Mouse (Mus musculus) kidney, adult 2 months (tissue): ENCODE measurements around the gene Pcyox1. TPM values are rescaled to one million over a fixed set of nuclear protein-coding genes. Genes with fewer than 3 reads are reported as not detected.

Source experiments
- DNase-seq: peaks from one replicate; pipeline ENCODE4 v3.0.0; 2021
- H3K27ac ChIP-seq: fragments of 200-500 bp; 2 replicates; pipeline ENCODE4 v1.5.1; 2012; ENCODE audit warnings: low read depth, low read length, control low read depth, inconsistent platforms; ENCODE audit not compliant: insufficient read depth
- H3K27me3 ChIP-seq: fragments of 200-500 bp; replicated peaks from 2 replicates; pipeline ENCODE4 v1.6.1; 2012; ENCODE audit warnings: mild to moderate bottlenecking, moderate library complexity, low read length, inconsistent platforms; ENCODE audit not compliant: control insufficient read depth, insufficient read depth
- H3K36me3 ChIP-seq: fragments of 200-500 bp; 2 replicates; pipeline ENCODE4 v1.6.1; 2012; ENCODE audit warnings: mild to moderate bottlenecking, moderate library complexity, low read length, inconsistent platforms; ENCODE audit not compliant: control insufficient read depth, insufficient read depth
- H3K4me1 ChIP-seq: fragments of 200-500 bp; 2 replicates; pipeline ENCODE4 v1.6.1; 2011; ENCODE audit warnings: low read length; ENCODE audit not compliant: control insufficient read depth, insufficient read depth
- H3K4me3 ChIP-seq: fragments of 200-500 bp; 2 replicates; pipeline ENCODE4 v1.5.1; 2011; ENCODE audit warnings: mild to moderate bottlenecking, low read depth, low read length, control low read depth; ENCODE audit not compliant: insufficient read depth
- CTCF ChIP-seq: fragments of 200-500 bp; conservative IDR thresholded peaks from 2 replicates; pipeline ENCODE4 v1.5.1; 2011; ENCODE audit warnings: low read depth, mild to moderate bottlenecking, control low read depth, low read length, moderate library complexity, mixed read lengths; ENCODE audit not compliant: insufficient read depth, insufficient read length
- POLR2A ChIP-seq: fragments of 200-500 bp; IDR thresholded peaks from one replicate; pipeline ENCODE4 v1.6.1; 2011; ENCODE audit warnings: low read depth, low read length, control low read depth
- WGBS: fragments of 180-500 bp; shearing (Covaris S2); methylation state at CpG from one replicate; pipeline ENCODE4 v1.1.7; 2018; 5-methylcytosine and 5-hydroxymethylcytosine counted together
- polyA plus RNA-seq: library from polyadenylated mRNA; depleted of rRNA; stranded (reverse); fragments of >200 nt; gene quantifications from 2 replicates; pipeline ENCODE4 v1.2.3, GENCODE M21; 2012

The Pcyox1 gene
- polyA plus RNA-seq, 1 experiment, result 56.4 TPM

DNA sequence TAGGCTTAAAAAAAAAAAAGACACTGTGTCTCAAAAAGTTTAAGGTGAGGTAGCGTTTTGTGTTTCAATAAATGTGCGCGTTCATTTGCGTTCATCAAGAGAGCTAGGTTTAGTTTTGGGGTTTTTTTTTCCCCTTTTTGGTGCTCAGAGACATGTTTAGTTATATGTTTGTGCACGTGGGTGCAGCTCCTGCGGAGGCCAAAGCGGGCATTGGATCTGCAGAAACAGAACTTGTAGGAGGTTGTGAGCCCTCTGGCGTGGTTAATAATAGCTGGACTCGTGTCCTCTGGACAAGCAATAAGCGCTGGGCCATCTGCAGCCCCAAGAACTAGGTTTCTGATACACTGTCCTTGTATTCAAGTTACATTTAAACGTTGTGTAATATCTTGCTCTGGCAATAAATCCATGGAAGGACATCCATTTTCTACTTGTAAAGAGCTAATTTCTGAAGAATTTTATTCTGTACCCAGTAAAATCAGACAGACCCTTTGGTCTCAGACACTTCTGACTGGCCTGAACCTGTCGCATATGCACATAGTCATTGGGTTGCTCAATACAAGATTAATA lies 24.9 kb downstream of the Pcyox1 start:
- Histone ChIP-seq H3K4me1 (peaks cover 7% of the 10 kb centered on the region), H3K27ac (no peak overlapping the region), H3K27me3 (no peaks in the 10 kb centered on the region), H3K36me3 (no peaks in the 10 kb centered on the region), H3K4me3 (peak overlapping the region; percentile 96)
- no peak for DNase-seq
- 2% methylated on average over 12 of the region's 12 CpGs for WGBS
- no peak for TF ChIP-seq CTCF
- no peak for TF ChIP-seq POLR2A

DNA sequence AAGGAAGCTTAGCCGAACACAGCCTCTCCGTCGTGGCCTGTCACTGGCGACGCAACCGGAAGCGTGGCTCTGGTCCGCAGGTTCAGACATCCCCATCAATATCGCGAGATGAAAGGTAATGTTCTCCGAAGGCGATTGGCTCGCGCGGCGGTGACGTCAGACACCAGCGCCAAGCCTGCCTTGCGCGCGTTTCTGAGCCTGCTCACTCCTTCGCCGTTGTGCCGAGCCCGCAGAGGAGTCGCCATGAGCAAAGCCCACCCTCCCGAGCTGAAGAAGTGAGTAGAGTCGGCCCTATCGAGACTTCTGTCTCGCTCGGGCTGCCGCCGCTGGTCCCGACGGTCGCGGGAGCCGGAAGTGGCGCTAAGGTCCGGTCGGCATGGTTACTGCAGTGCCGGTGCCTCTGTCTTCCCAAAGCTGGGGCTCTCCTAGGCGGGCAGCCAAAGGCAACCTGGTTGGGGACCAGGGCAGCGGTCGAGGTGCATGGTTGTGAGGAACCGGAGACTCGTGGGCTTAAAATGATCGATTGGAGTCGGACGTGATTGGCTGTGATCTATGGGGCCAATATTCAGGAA lies 25.5 kb downstream of the Pcyox1 start:
- TF ChIP-seq CTCF (no peak), POLR2A (peak; percentile 95)
- Histone ChIP-seq H3K36me3 (no peaks in the 10 kb centered on the region), H3K27me3 (no peaks in the 10 kb centered on the region), H3K27ac (peak overlapping the region; percentile 73), H3K4me1 (peaks cover 10% of the 10 kb centered on the region), H3K4me3 (peak overlapping the region; percentile 96)
- DNase-seq, result peak; percentile 98
- WGBS, result under 1% methylated on average over 50 of the region's 50 CpGs

DNA sequence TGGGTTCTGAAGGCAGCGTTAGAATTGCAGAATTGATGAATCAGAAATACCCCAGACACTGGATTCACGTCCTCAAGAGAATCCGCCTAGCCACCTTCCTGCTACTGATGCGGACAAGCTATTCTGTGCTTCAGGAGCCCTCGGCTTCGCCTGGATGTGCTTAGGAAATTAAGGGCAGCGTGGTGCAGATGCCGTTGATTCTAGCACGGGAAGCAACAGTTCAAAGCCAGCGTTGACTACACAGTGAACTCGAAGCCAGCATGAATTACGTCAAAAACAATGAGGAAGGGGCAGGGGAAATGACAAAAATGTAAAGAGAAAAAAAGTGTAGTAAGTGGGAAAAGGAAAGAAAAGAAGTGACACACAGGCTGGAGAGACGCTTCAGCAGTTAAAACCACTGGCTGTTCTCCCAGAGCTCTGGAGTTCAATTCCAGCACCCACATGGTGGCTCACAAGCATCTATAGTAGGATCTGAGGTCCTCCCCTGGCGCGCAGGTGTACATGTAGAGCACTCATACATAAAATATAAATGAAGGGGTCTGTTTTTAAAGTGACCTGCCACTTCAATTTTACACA lies 26.1 kb downstream of the Pcyox1 start, which contains the start of gene Snrpg:
Gene Snrpg, plus strand, starts transcription at position 541 of the 576 bp plus-strand sequence.
- peak within 1 kb of the TSS; percentile 96 for H3K4me3 ChIP-seq
- no peak for DNase-seq
- H3K36me3 ChIP-seq, result no peaks in the 10 kb centered on the region
- no peaks in the 10 kb centered on the region for H3K27me3 ChIP-seq
- peaks cover 14% of the 10 kb centered on the region for H3K4me1 ChIP-seq
- TF ChIP-seq POLR2A (no peak), CTCF (no peak)
- WGBS, result 16% methylated on average over 15 of the region's 15 CpGs
- H3K27ac ChIP-seq, result peak within 1 kb of the TSS; percentile 73

DNA sequence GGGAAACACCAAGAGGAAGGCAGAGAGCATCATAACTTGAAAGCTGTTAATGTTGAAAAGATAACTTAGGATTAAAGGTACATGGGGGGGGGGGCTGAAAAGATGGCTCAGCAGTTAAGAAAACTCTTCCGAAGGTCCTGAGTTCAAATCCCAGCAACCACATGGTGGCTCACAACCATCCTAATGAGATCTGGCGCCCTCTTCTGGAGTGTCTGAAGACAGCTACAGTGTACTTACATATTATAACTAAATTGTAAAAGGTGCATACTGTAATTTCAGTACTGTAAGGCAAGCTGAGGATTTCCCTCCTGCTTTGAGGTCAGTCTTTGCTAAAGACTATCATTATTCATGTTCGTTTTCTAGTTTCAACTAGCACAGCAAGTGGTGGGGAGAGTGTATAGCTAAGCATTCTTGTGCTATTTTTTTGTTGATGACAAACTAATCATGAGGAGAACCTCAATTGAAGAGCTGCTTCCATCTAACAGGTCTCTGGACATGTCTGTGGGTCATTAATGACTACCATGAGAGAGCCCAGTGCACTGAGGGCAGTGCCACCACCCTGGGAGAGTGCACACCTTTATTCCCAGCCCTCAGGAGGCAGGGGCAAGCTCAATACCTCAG lies 26.8 kb downstream of the Pcyox1 start:
- H3K4me3 ChIP-seq, result no peak overlapping the region
- no peaks in the 10 kb centered on the region for H3K36me3 ChIP-seq
- TF ChIP-seq CTCF (peak; percentile 17; the same call in 1 of the 2 replicates), POLR2A (no peak)
- 59% methylated on average over 3 of the region's 3 CpGs for WGBS
- H3K27ac ChIP-seq, result no peak overlapping the region
- DNase-seq, result no peak
- peaks cover 14% of the 10 kb centered on the region for H3K4me1 ChIP-seq
- no peaks in the 10 kb centered on the region for H3K27me3 ChIP-seq

DNA sequence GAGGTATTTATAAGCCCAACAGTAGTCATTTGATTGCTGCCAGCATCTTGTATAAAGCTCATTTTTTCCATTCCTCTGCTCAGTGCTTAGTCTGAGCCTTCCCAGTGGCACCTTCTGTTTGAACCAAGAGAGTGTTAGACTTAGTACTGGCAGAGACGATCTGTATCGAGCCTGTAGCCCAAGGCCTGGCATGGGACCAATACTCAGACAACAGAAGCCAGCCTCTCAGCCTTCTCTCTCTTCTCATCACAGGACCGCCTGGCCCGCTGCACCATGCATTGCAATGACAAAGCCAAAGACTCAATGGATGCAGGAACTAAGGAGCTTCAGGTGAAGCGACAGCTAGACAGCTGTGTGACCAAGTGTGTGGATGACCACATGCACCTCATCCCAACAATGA lies 28.5 kb downstream of the Pcyox1 start:
- no peak overlapping the region for H3K27ac ChIP-seq
- no peak for DNase-seq
- H3K36me3 ChIP-seq, result no peaks in the 10 kb centered on the region
- H3K4me1 ChIP-seq, result peaks cover 14% of the 10 kb centered on the region
- no peak for TF ChIP-seq POLR2A
- WGBS, result 85% methylated on average over 5 of the region's 5 CpGs
- no peak overlapping the region for H3K4me3 ChIP-seq
- no peaks in the 10 kb centered on the region for H3K27me3 ChIP-seq

DNA sequence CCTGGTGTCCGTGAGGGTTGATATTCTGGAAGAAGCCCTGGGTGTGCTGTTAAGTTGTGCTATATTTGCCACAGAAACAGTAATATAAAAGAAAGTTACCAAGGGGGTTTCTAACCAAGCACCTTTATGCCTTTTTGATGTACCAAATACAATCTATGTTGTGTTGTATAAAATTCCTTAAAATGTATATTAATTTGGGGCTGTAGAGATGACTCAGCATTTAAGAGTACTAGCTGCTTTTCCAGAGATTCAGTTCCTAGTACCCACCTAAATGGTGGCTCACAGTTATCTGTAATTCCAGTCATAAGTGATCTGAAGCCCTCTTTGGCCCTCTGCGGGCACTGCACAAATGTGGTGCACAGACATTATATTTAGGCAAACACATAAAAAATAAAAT lies 30.1 kb downstream of the Pcyox1 start:
- no peak overlapping the region for H3K4me3 ChIP-seq
- peaks cover 14% of the 10 kb centered on the region for H3K4me1 ChIP-seq
- H3K27ac ChIP-seq, result no peak overlapping the region
- H3K27me3 ChIP-seq, result no peaks in the 10 kb centered on the region
- DNase-seq, result no peak
- no peak for TF ChIP-seq POLR2A
- no peak for TF ChIP-seq CTCF
- WGBS, result 65% methylated on average over 2 of the region's 2 CpGs
- no peaks in the 10 kb centered on the region for H3K36me3 ChIP-seq

DNA sequence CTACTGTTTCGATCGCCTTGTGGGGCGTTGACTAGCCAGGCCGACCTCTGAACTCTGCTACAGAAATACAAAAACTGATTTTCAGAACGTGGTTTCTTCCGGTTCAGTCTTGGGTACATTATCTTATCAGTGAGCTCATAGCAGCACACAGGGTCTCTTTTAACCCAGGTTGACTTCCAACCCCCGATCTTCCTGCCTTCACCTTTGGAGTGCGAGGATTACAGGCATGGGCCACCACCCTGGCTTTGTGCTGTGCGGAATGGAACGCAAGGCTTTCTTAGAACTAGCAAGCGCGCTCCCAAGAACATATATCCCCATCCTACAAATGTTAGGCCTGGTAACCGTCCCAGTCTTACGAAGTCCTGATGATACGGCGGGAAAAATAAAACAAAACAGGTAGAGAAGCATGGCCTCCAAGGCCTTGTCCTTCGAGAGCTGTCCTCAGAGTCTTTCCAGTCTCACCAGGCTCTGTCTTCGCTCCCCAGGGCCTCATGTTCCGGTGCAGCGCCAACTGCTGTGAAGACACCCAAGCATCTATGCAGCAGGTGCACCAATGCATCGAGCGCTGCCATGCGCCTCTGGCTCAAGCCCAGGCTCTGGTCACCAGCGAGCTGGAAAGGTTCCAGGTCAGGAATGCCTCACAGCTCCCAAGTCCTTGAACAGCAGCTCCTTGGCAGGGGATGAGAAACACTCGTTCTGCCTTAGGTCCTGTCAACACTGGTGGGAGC lies 30.7 kb downstream of the Pcyox1 start:
- DNase-seq, result peak; percentile 81
- Histone ChIP-seq H3K36me3 (no peaks in the 10 kb centered on the region), H3K27ac (peak overlapping the region; percentile 73), H3K27me3 (no peaks in the 10 kb centered on the region), H3K4me1 (peaks cover 14% of the 10 kb centered on the region), H3K4me3 (peak overlapping the region; percentile 63)
- TF ChIP-seq POLR2A (no peak), CTCF (no peak)
- 33% methylated on average over 25 of the region's 25 CpGs for WGBS
